In genomic region chr12:119113522-119114135, GRCm38 (mm10) we compare ENCODE assay signal across 20 mouse cellular contexts.
DNase-seq lines count a peak whose midpoint lies in the region; ATAC-seq and TF ChIP-seq lines count a peak whose summit lies in the region.
"Had no signal": no experiment of that assay in that cellular context is flagged by ENCODE, and none has a peak within 500 bp of the region (broad histone marks: within the 10 kb centered on the region; RNA-seq: fewer than 3 reads in every experiment).

No protein-coding gene starts in this region.

- no peaks in the 10 kb centered on the region for H3K9me3 ChIP-seq in lung, embryonic 14.5 days (ENCODE audit: low read depth, low read length)
- no peaks in the 10 kb centered on the region for H3K9me3 ChIP-seq in CH12.LX (replicated peaks; ENCODE audit: low read length)
- no peaks in the 10 kb centered on the region for H3K9me3 ChIP-seq in kidney, embryonic 14.5 days (ENCODE audit: control insufficient read depth, low read length)
- H3K9me3 ChIP-seq in midbrain, embryonic 13.5 days = no peaks in the 10 kb centered on the region
- H3K9me3 ChIP-seq: embryonic facial prominence, embryonic 13.5 days; forebrain, embryonic 15.5 days; limb, embryonic 10.5 days; liver, embryonic 12.5 days; lung, embryonic 15.5 days; midbrain, embryonic 10.5 days had no signal

- no peak for TF ChIP-seq CTCF in lung, embryonic 14.5 days (IDR thresholded peaks at IDR 0.05; ENCODE audit: low read depth)
- no peak for TF ChIP-seq CTCF in CH12.LX (conservative IDR thresholded peaks at IDR 0.05 in 1 of 2, IDR thresholded peaks at IDR 0.05 in 1 of 2; ENCODE audit: low read depth in 2 of 2, low read length in 2 of 2)

- dilution Hi-C loops in CH12.LX (cut with MboI; ENCODE audit: extremely low pct_ligation_motif_present, extremely low pct_unique_long_range_greater_than_20kb, low sequenced_read_pairs) = no loop called here

- no peak overlapping the region for H3K4me3 ChIP-seq in lung, embryonic 14.5 days (ENCODE audit: low read depth, low read length)
- no peak overlapping the region for H3K4me3 ChIP-seq in CH12.LX (replicated peaks in 1 of 3; ENCODE audit: low read depth in 2 of 3, low read length in 2 of 3, poor library complexity in 1 of 3)
- H3K4me3 ChIP-seq in kidney, embryonic 14.5 days (ENCODE audit: low read length) = no peak overlapping the region
- H3K4me3 ChIP-seq in midbrain, embryonic 13.5 days (replicated peaks) = no peak overlapping the region
- H3K4me3 ChIP-seq: embryonic facial prominence, embryonic 13.5 days; forebrain, embryonic 15.5 days; limb, embryonic 10.5 days; liver, embryonic 12.5 days; lung, embryonic 15.5 days; midbrain, embryonic 10.5 days had no signal

- H3K27ac ChIP-seq in lung, embryonic 14.5 days (ENCODE audit: low read depth) = no peak overlapping the region
- no peak overlapping the region for H3K27ac ChIP-seq in CH12.LX (ENCODE audit: insufficient read depth, low read depth)
- no peak overlapping the region for H3K27ac ChIP-seq in kidney, embryonic 14.5 days (ENCODE audit: low read depth, low read length)
- H3K27ac ChIP-seq in midbrain, embryonic 13.5 days = no peak overlapping the region
- H3K27ac ChIP-seq: embryonic facial prominence, embryonic 13.5 days; forebrain, embryonic 15.5 days; limb, embryonic 10.5 days; liver, embryonic 12.5 days; lung, embryonic 15.5 days; midbrain, embryonic 10.5 days had no signal

- DNase-seq in lung, embryonic 14.5 days = peak; percentile 24
- DNase-seq in lung, postnatal 14 days = no peak
- peak; percentile 84 for DNase-seq in CH12.LX (ENCODE audit: extremely low read depth)
- DNase-seq: adrenal gland, postnatal 10 days; cerebellum, adult 18-20 months; gastrocnemius, postnatal 14 days; kidney, adult 9 months; kidney, postnatal 4 days; right cerebral cortex, postnatal 4 days had no signal

- WGBS in lung, embryonic 14.5 days = 34% methylated on average over 6 of the region's 6 CpGs
- WGBS in kidney, embryonic 14.5 days = 52% methylated on average over 6 of the region's 6 CpGs
- WGBS in midbrain, embryonic 13.5 days = 77% methylated on average over 6 of the region's 6 CpGs

- no peaks in the 10 kb centered on the region for H3K36me3 ChIP-seq in lung, embryonic 14.5 days (ENCODE audit: insufficient read depth)
- H3K36me3 ChIP-seq in CH12.LX (replicated peaks in 1 of 2; ENCODE audit: control insufficient read depth in 1 of 2, insufficient read depth in 1 of 2, low read length in 1 of 2) = no peaks in the 10 kb centered on the region
- H3K36me3 ChIP-seq in kidney, embryonic 14.5 days (ENCODE audit: control insufficient read depth, insufficient read depth, low read length) = no peaks in the 10 kb centered on the region
- H3K36me3 ChIP-seq in midbrain, embryonic 13.5 days = no peaks in the 10 kb centered on the region
- H3K36me3 ChIP-seq: embryonic facial prominence, embryonic 13.5 days; forebrain, embryonic 15.5 days; limb, embryonic 10.5 days; liver, embryonic 12.5 days; lung, embryonic 15.5 days; midbrain, embryonic 10.5 days had no signal

- in situ Hi-C loops in CH12.LX (cut with MboI; ENCODE audit: low pct_ligation_motif_present, low pct_unique_long_range_greater_than_20kb, low sequenced_read_pairs) = no loop called here

- no peak for TF ChIP-seq POLR2A in CH12.LX (IDR thresholded peaks at IDR 0.05; ENCODE audit: low read depth, low read length)

- ATAC-seq in lung, embryonic 14.5 days (ENCODE audit: insufficient read depth) = no peak
- peak; percentile 100 for ATAC-seq in granulocyte monocyte progenitor cell, adult 5-6 weeks (replicated peaks; ENCODE audit: poor library complexity, severe bottlenecking)
- peak; percentile 90 for ATAC-seq in neutrophil, adult 5-6 weeks (ENCODE audit: extremely low read depth, insufficient number of reproducible peaks, low FRiP score, poor library complexity, severe bottlenecking)
- ATAC-seq in kidney, embryonic 14.5 days (ENCODE audit: low FRiP score, low TSS enrichment) = no peak
- no peak for ATAC-seq in midbrain, embryonic 13.5 days
- ATAC-seq: activated CD4-positive, CD25-positive, alpha-beta regulatory T cell, adult 4 months; forebrain, embryonic 15.5 days; liver, embryonic 12.5 days had no signal

- no peaks in the 10 kb centered on the region for H3K27me3 ChIP-seq in lung, embryonic 14.5 days (ENCODE audit: insufficient read depth, low read length)
- H3K27me3 ChIP-seq in CH12.LX (replicated peaks) = no peaks in the 10 kb centered on the region
- no peaks in the 10 kb centered on the region for H3K27me3 ChIP-seq in kidney, embryonic 14.5 days (ENCODE audit: control insufficient read depth, insufficient read depth, low read length)
- no peaks in the 10 kb centered on the region for H3K27me3 ChIP-seq in midbrain, embryonic 13.5 days
- H3K27me3 ChIP-seq: embryonic facial prominence, embryonic 13.5 days; forebrain, embryonic 15.5 days; liver, embryonic 12.5 days; lung, embryonic 15.5 days had no signal

- TF ChIP-seq RAD21 in CH12.LX (IDR thresholded peaks at IDR 0.05; ENCODE audit: low read depth, low read length) = peak; percentile 6

- H3K79me2 ChIP-seq in CH12.LX (replicated peaks; ENCODE audit: control insufficient read depth, extremely low read depth, insufficient read depth, poor library complexity, severe bottlenecking) = no peaks in the 10 kb centered on the region

- TF ChIP-seq EP300 in CH12.LX (IDR thresholded peaks at IDR 0.05; ENCODE audit: low read length) = peak; percentile 97

- no peak overlapping the region for H3K9ac ChIP-seq in lung, embryonic 14.5 days
- H3K9ac ChIP-seq in CH12.LX (ENCODE audit: insufficient read depth, low read depth) = no peak overlapping the region
- no peak overlapping the region for H3K9ac ChIP-seq in kidney, embryonic 14.5 days (ENCODE audit: low read depth, low read length)
- no peak overlapping the region for H3K9ac ChIP-seq in midbrain, embryonic 13.5 days (replicated peaks)
- H3K9ac ChIP-seq: embryonic facial prominence, embryonic 13.5 days; forebrain, embryonic 15.5 days; liver, embryonic 12.5 days; lung, embryonic 15.5 days had no signal

- H3K4me2 ChIP-seq in lung, embryonic 14.5 days = no peak overlapping the region
- H3K4me2 ChIP-seq in CH12.LX (ENCODE audit: insufficient read depth, low read depth, poor library complexity, severe bottlenecking) = peak overlapping the region; percentile 70
- no peak overlapping the region for H3K4me2 ChIP-seq in kidney, embryonic 14.5 days (replicated peaks; ENCODE audit: low read depth, low read length)
- no peak overlapping the region for H3K4me2 ChIP-seq in midbrain, embryonic 13.5 days (replicated peaks)
- H3K4me2 ChIP-seq: embryonic facial prominence, embryonic 13.5 days; forebrain, embryonic 15.5 days; liver, embryonic 12.5 days; lung, embryonic 15.5 days had no signal

- no peaks in the 10 kb centered on the region for H3K4me1 ChIP-seq in lung, embryonic 14.5 days (ENCODE audit: insufficient read depth)
- peaks cover 0 to 20% of the 10 kb centered on the region in 2 experiments; a peak in 2 of 4 replicates for H3K4me1 ChIP-seq in CH12.LX (ENCODE audit: control insufficient read depth in 1 of 2, insufficient read depth in 2 of 2)
- no peaks in the 10 kb centered on the region for H3K4me1 ChIP-seq in kidney, embryonic 14.5 days (ENCODE audit: control insufficient read depth, insufficient read depth, low read length)
- no peaks in the 10 kb centered on the region for H3K4me1 ChIP-seq in midbrain, embryonic 13.5 days (replicated peaks)
- H3K4me1 ChIP-seq: embryonic facial prominence, embryonic 13.5 days; forebrain, embryonic 15.5 days; limb, embryonic 10.5 days; liver, embryonic 12.5 days; lung, embryonic 15.5 days; midbrain, embryonic 10.5 days had no signal

TF ChIP-seq in CH12.LX, 34 proteins besides CTCF, POLR2A, EP300 and RAD21:
- TF ChIP-seq MXI1 (IDR thresholded peaks at IDR 0.05; ENCODE audit: low read depth, low read length) (peak; percentile 52; the same call in 1 of the 2 replicates), TCF12 (IDR thresholded peaks at IDR 0.05; ENCODE audit: low read depth, low read length) (peak; percentile 56), BHLHE40 (IDR thresholded peaks at IDR 0.05; ENCODE audit: low read depth, low read length) (peak; percentile 89), JUN (IDR thresholded peaks at IDR 0.05; ENCODE audit: insufficient read depth, low read depth, low read length) (peak; percentile 59; the same call in 1 of the 2 replicates), MAFK (IDR thresholded peaks at IDR 0.05; ENCODE audit: insufficient replicate concordance, low read length) (peak; percentile 88), SMC3 (IDR thresholded peaks at IDR 0.05; ENCODE audit: low read depth, low read length) (no peak), KAT2A (IDR thresholded peaks at IDR 0.05; ENCODE audit: insufficient replicate concordance, low read length) (0 out of 2 replicates have a peak, but pooled peaks have one; percentile 51), USF1 (IDR thresholded peaks at IDR 0.05; ENCODE audit: low read depth, low read length) (no peak), JUND (conservative IDR thresholded peaks at IDR 0.05; ENCODE audit: low read depth, low read length) (peak; percentile 71), MYC (IDR thresholded peaks at IDR 0.05; ENCODE audit: low read depth, low read length) (peak; percentile 87), MAX (IDR thresholded peaks at IDR 0.05; ENCODE audit: low read length) (peak; percentile 75; the same call in 1 of the 2 replicates), GABPA (IDR thresholded peaks at IDR 0.05; ENCODE audit: insufficient replicate concordance, low read depth, low read length) (no peak), PAX5 (IDR thresholded peaks at IDR 0.05; ENCODE audit: low read length) (no peak), ETS1 (conservative IDR thresholded peaks at IDR 0.05; ENCODE audit: low read depth, low read length) (peak; percentile 81), ELF1 (IDR thresholded peaks at IDR 0.05; ENCODE audit: low read depth, low read length) (0 out of 2 replicates have a peak, but pooled peaks have one; percentile 35), MEF2A (IDR thresholded peaks at IDR 0.05; ENCODE audit: borderline replicate concordance, low read depth, low read length) (peak; percentile 91), CHD2 (IDR thresholded peaks at IDR 0.05; ENCODE audit: low read length) (peak; percentile 65; the same call in 1 of the 2 replicates), ZKSCAN1 (IDR thresholded peaks at IDR 0.05; ENCODE audit: borderline replicate concordance, low read depth, low read length) (no peak), E2F4 (IDR thresholded peaks at IDR 0.05; ENCODE audit: insufficient replicate concordance, low read depth, low read length) (no peak), ZMIZ1 (IDR thresholded peaks at IDR 0.05; ENCODE audit: low read depth, low read length) (0 out of 2 replicates have a peak, but pooled peaks have one; percentile 23), IRF4 (IDR thresholded peaks at IDR 0.05; ENCODE audit: low read depth, low read length) (peak; percentile 98), RCOR1 (conservative IDR thresholded peaks at IDR 0.05; ENCODE audit: low read depth, low read length) (peak; percentile 82), SIN3A (IDR thresholded peaks at IDR 0.05; ENCODE audit: low read length) (peak; percentile 72)

Comparison
In these comparisons a context has a peak if more than half of its experiments do, and no peak if none do; other contexts are left out.
1. ATAC-seq: peak in granulocyte monocyte progenitor cell, adult 5-6 weeks (single experiment) and neutrophil, adult 5-6 weeks (single experiment); none in lung, embryonic 14.5 days (single experiment), kidney, embryonic 14.5 days (single experiment) and midbrain, embryonic 13.5 days (single experiment).